Mouse (Mus musculus) heart, embryonic 15.5 days (tissue): ENCODE results near the gene Ptprd. TPM values are rescaled to one million over a fixed set of nuclear protein-coding genes. Genes with fewer than 3 reads are reported as not detected.

Experiments used
- ATAC-seq: fragments of 200-750 bp; cut with Nextera tagmentation; replicated peaks from 2 replicates; pipeline ENCODE4 v1.8.0; 2017; ENCODE audit warnings: low read depth, moderate TSS enrichment; ENCODE audit not compliant: insufficient number of reproducible peaks, insufficient read depth, low FRiP score
- H3K27ac ChIP-seq: fragments of 300-500 bp; sonication (generic); 2 replicates; pipeline ENCODE4 v1.5.1; 2015; ENCODE audit warnings: mild to moderate bottlenecking, inconsistent platforms
- H3K27me3 ChIP-seq: fragments of 300-500 bp; sonication (generic); 2 replicates; pipeline ENCODE4 v1.6.1; 2015; ENCODE audit warnings: inconsistent platforms
- H3K36me3 ChIP-seq: fragments of 300-500 bp; sonication (generic); 2 replicates; pipeline ENCODE4 v1.6.1; 2015; ENCODE audit warnings: mild to moderate bottlenecking, inconsistent platforms
- H3K4me1 ChIP-seq: fragments of 300-500 bp; sonication (generic); replicated peaks from 2 replicates; pipeline ENCODE4 v1.6.1; 2015; ENCODE audit warnings: inconsistent platforms
- H3K4me2 ChIP-seq: fragments of 300-500 bp; sonication (generic); 2 replicates; pipeline ENCODE4 v1.6.1; 2015; ENCODE audit warnings: inconsistent platforms, mild to moderate bottlenecking, moderate library complexity
- H3K4me3 ChIP-seq: fragments of 300-500 bp; sonication (generic); 2 replicates; pipeline ENCODE4 v1.5.1; 2015; ENCODE audit warnings: mild to moderate bottlenecking, inconsistent platforms
- H3K9ac ChIP-seq: fragments of 300-500 bp; sonication (generic); 2 replicates; pipeline ENCODE4 v1.6.1; 2015; ENCODE audit warnings: mild to moderate bottlenecking, inconsistent platforms
- H3K9me3 ChIP-seq: fragments of 300-500 bp; sonication (generic); replicated peaks from 2 replicates; pipeline ENCODE4 v1.6.1; 2016; ENCODE audit warnings: inconsistent platforms
- WGBS: fragments of 180-500 bp; shearing (Covaris S2); methylation state at CpG from one replicate; pipeline ENCODE4 v1.1.7; 2015; ENCODE audit warnings: mixed read lengths; 5-methylcytosine and 5-hydroxymethylcytosine counted together
- polyA plus RNA-seq: library from polyadenylated mRNA; unstranded; fragments of >200 nt; fragmentation: Nextera tagmentation; extraction: Ambion mirVana; gene quantifications from 2 replicates; pipeline ENCODE4 v1.2.1, GENCODE M21; 2015

Ptprd gene
- polyA plus RNA-seq, 1 experiment from 2014 or later: 9.4 TPM

DNA sequence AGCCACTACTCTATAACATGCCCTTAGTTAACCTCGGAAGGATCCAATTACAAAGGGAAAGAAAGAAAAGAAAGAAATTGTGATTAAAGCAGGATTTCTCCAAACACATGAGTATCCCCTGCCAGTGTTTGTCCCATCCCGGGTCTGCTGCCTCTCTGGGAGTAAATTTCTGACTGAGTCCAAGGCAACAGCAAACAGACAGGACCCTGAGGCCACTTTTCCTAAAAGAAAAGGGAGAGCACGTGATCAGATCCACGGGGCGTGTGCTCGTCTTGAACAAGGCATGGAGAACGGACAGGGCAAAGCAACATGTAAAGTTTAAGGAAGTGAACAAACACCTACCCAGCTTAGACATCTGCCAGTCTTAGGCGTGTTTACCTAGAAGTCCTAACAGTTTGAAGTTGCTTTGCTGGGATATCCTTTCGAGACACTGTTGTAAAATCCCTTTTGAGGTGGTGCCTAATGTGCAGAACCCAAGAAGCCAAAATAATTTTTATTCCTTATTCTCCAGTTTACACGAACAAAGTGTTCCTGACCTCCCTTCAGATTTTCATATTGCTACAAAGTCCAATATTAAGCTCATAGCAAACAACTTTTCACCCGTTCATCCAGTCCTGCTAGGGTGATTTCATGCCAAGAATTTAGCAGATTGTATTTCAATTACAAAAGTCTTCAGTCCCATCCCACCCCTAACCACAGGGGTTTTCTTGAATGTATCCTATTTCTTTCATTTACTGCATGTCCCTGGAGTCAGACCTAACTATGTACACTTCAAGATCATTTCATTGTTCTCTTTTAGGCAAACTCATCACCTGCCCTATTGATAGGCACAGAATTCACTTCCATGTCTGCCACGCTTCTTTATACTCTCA is 1921.9 kb downstream of the Ptprd start:
- H3K27ac ChIP-seq: no peak overlapping the region
- no peak overlapping the region for H3K4me2 ChIP-seq
- H3K4me1 ChIP-seq: no peaks in the 10 kb centered on the region; the same call in 1 of the 2 replicates
- H3K4me3 ChIP-seq: no peak overlapping the region
- 73% methylated on average over 12 of the region's 12 CpGs for WGBS
- ATAC-seq: no peak
- no peaks in the 10 kb centered on the region for H3K36me3 ChIP-seq
- H3K27me3 ChIP-seq: no peaks in the 10 kb centered on the region
- H3K9ac ChIP-seq: no peak overlapping the region
- no peaks in the 10 kb centered on the region for H3K9me3 ChIP-seq

DNA sequence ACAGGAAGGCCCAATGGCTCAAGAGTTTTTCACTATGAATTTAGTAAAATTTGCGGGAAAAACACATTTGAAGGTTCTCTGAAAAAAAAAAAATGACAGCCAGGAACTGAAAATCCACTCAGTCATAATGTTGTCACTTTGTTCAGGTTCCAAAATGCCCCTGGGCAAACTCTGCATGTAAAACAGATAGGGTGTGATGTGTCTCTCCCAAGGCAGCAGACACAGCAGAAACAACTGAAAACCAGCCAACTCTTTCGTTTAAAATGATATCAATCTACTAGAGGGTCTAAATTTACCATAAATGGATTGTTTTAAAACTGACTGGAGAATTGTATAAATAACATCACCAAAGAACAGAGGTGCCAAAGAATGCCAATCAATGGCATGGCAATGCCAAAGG is 1925.7 kb downstream of the Ptprd start:
- Histone ChIP-seq H3K4me1 (peaks cover 4% of the 10 kb centered on the region; the same call in 1 of the 2 replicates), H3K9ac (no peak overlapping the region), H3K9me3 (no peaks in the 10 kb centered on the region), H3K27me3 (no peaks in the 10 kb centered on the region), H3K4me2 (no peak overlapping the region), H3K4me3 (no peak overlapping the region), H3K36me3 (no peaks in the 10 kb centered on the region), H3K27ac (no peak overlapping the region)
- WGBS: 55% methylated on average over 2 of the region's 2 CpGs
- no peak for ATAC-seq

DNA sequence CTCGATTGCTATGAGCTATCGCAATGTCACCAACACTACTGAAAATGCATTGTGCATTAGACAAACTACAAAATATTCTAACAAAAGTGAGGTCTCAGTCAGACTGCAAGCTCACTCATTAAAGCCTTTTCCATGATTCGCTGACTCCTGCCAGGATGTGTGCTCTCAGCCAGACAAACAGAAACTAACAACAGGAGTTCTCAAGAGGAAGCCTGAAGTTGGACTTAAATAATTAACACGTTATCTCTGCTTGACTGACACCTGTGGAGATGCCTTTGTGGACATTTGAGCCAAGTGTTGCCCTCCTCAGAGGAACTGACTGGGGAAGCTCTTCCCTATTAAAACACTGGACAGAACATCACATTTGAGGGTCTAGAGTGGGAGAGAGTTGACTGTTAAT is 1928.9 kb downstream of the Ptprd start:
- no peak overlapping the region for H3K27ac ChIP-seq
- peaks cover 4% of the 10 kb centered on the region; the same call in 1 of the 2 replicates for H3K4me1 ChIP-seq
- H3K9ac ChIP-seq: no peak overlapping the region
- H3K4me2 ChIP-seq: no peak overlapping the region
- ATAC-seq: no peak
- WGBS: 54% methylated on average over 4 of the region's 4 CpGs
- H3K9me3 ChIP-seq: no peaks in the 10 kb centered on the region
- no peaks in the 10 kb centered on the region for H3K27me3 ChIP-seq
- no peak overlapping the region for H3K4me3 ChIP-seq
- no peaks in the 10 kb centered on the region for H3K36me3 ChIP-seq

DNA sequence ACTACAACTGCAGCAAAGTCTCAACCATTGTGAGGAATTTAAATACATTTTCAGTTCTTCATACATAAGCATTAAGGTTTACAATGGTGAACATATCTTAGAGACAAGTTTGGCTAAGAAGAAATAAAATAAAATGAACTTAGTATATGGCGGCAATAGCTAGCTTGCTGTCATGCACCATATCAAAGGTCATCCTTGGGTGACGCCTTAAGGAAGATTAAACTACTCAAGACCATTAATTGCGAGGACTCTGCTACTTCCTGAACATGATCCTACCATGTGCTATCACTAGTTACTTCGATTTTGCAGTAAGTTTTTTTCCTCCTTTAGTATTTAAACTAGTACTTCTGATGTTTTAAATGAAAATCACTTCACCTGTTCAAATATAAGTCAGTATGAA is 1949.0 kb downstream of the Ptprd start:
- WGBS: 82% methylated on average over 4 of the region's 4 CpGs
- H3K4me3 ChIP-seq: no peak overlapping the region
- no peak overlapping the region for H3K4me2 ChIP-seq
- peaks cover 4% of the 10 kb centered on the region for H3K4me1 ChIP-seq
- no peaks in the 10 kb centered on the region for H3K9me3 ChIP-seq
- H3K9ac ChIP-seq: no peak overlapping the region
- no peaks in the 10 kb centered on the region for H3K36me3 ChIP-seq
- H3K27ac ChIP-seq: no peak overlapping the region
- no peaks in the 10 kb centered on the region for H3K27me3 ChIP-seq
- ATAC-seq: no peak

DNA sequence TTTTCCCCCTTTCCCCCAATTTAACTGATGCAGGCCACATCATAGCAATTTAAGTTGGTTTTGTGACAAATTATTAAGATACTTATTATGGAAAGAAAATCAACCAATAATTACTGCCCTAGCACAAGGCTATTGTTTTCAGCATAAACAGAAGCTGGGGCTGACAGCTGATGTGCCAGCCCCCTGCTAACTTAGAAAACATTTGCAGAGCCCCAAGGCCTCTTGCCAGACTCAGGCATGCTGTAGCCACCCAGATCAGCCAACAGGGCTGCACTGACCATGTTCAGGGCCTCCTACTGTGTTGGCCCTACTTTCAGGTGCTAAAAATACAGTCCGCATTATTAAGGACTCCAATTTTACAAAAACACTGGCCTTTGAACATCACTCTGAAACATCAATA is 1951.1 kb downstream of the Ptprd start:
- H3K4me1 ChIP-seq: peaks cover 9% of the 10 kb centered on the region
- H3K27me3 ChIP-seq: no peaks in the 10 kb centered on the region
- H3K9me3 ChIP-seq: no peaks in the 10 kb centered on the region
- no peak overlapping the region for H3K4me3 ChIP-seq
- H3K36me3 ChIP-seq: no peaks in the 10 kb centered on the region
- H3K27ac ChIP-seq: no peak overlapping the region
- no peak overlapping the region for H3K9ac ChIP-seq
- H3K4me2 ChIP-seq: no peak overlapping the region
- ATAC-seq: no peak
- WGBS: 73% methylated on average over 1 of the region's 1 CpGs

DNA sequence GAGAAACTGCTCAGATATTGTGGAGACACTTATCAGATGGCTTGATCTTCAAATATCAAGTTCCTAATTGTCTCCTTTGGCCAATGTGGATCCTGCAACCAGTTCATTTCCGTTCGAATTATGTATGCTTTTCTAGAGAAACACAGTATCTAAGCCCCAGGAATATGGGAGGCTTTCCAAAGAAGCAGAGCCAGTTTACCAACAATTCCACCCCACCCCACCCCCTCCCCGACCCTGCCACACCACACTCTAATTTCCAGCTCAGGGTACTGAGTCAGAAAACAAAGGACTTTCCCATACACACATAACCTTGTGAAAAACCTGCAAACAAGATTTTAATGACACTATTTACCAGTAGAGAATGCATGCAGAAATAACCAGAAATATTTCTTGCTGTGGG is 1951.5 kb downstream of the Ptprd start:
- no peak overlapping the region for H3K4me3 ChIP-seq
- H3K4me2 ChIP-seq: no peak overlapping the region
- no peak overlapping the region for H3K9ac ChIP-seq
- H3K27ac ChIP-seq: no peak overlapping the region
- H3K4me1 ChIP-seq: peaks cover 10% of the 10 kb centered on the region
- ATAC-seq: no peak
- 75% methylated on average over 3 of the region's 3 CpGs for WGBS
- H3K9me3 ChIP-seq: no peaks in the 10 kb centered on the region
- H3K36me3 ChIP-seq: no peaks in the 10 kb centered on the region
- no peaks in the 10 kb centered on the region for H3K27me3 ChIP-seq

DNA sequence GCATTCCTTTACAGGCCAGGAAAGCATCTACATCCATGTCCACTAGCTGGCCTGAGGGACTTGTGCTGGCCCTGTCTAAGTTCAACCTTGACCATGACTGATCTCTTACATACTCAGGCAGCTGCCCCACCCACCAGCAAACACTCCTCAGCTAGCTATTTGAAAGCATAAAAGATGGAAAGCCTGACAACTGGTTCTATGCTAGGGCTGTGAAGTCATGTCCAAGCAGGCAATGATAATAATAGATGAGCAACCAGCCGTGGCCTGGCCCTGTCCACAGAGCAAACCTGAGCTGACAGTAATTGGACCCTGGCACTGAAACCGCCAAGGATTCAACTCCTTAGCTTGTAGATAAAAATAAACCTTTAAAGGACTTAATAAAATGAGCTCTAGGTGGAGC is 1952.1 kb downstream of the Ptprd start:
- Histone ChIP-seq H3K9me3 (no peaks in the 10 kb centered on the region), H3K4me3 (no peak overlapping the region), H3K4me2 (no peak overlapping the region), H3K4me1 (peaks cover 10% of the 10 kb centered on the region), H3K27me3 (no peaks in the 10 kb centered on the region), H3K27ac (no peak overlapping the region), H3K9ac (no peak overlapping the region), H3K36me3 (no peaks in the 10 kb centered on the region)
- WGBS: 34% methylated on average over 2 of the region's 2 CpGs
- ATAC-seq: no peak

DNA sequence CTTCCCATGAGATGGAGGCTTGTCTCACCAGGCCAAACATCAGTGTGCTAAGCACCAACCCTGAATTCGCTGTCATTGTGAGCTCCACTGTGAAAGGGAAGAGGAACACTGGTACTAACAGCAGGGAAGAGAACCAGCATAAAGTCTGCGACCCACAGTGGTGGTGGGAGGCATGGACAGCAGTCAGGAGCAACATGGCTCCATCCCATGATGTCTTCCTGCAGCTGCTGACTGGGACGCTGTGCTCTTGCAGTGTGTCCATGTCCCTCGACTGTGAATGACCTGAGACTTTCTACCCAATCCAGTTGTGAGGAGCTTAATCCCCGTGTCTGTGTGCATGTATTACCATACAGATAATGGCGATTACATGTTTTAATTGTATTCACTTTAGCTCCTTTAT is 1967.4 kb downstream of the Ptprd start:
- no peak overlapping the region for H3K27ac ChIP-seq
- H3K9me3 ChIP-seq: no peaks in the 10 kb centered on the region
- 81% methylated on average over 6 of the region's 6 CpGs for WGBS
- peaks cover 10% of the 10 kb centered on the region; the same call in 1 of the 2 replicates for H3K4me1 ChIP-seq
- H3K9ac ChIP-seq: no peak overlapping the region
- no peak overlapping the region for H3K4me2 ChIP-seq
- no peak for ATAC-seq
- no peaks in the 10 kb centered on the region for H3K27me3 ChIP-seq
- no peaks in the 10 kb centered on the region for H3K36me3 ChIP-seq
- H3K4me3 ChIP-seq: no peak overlapping the region

DNA sequence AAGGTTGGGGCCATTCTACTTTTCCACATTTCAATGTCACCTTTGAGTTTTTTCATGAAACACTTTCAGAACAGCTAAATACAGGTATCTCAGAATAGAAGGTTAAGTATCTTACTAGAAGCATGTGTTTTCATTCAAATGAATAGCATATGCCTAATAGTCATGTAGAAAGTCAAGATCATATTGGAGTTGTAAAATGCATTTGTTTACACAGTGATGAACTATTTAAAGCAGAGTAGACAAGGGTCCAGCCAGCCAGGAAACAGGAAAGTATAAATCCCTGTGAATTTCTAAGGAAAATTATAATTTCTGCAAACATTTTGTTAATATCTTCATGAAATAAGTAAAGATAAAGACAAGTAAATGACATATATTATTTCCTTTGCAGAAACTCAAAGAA is 1970.2 kb downstream of the Ptprd start:
- H3K4me3 ChIP-seq: no peak overlapping the region
- no peaks in the 10 kb centered on the region for H3K36me3 ChIP-seq
- no peak for ATAC-seq
- H3K27ac ChIP-seq: peak overlapping the region; percentile 56
- peaks cover 14% of the 10 kb centered on the region for H3K4me1 ChIP-seq
- H3K4me2 ChIP-seq: no peak overlapping the region
- H3K9ac ChIP-seq: no peak overlapping the region
- no peaks in the 10 kb centered on the region for H3K9me3 ChIP-seq
- no peaks in the 10 kb centered on the region for H3K27me3 ChIP-seq

DNA sequence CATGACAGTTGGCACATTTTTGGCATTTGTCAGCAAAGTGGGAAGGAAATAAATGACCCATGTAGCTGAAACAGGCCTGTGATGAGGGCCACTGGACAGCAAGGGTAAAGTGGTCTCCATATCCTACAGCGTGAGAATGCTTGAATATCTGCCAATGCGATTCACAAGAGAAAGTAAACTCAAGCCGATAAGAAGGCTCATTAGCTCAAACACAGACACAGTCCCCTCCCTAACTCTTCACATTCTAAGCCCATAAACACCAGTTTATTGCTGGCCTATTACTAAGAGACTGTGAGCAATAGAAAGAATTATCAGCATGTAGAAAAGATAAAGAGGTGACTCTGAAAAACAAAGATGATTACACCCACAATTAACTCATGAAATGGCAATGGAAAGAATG is 1970.6 kb downstream of the Ptprd start:
- peak overlapping the region; percentile 56 for H3K27ac ChIP-seq
- H3K4me1 ChIP-seq: peaks cover 14% of the 10 kb centered on the region
- no peaks in the 10 kb centered on the region for H3K36me3 ChIP-seq
- H3K4me3 ChIP-seq: no peak overlapping the region
- no peak overlapping the region for H3K4me2 ChIP-seq
- ATAC-seq: no peak; the same call in 1 of the 2 replicates
- no peak overlapping the region for H3K9ac ChIP-seq
- 20% methylated on average over 3 of the region's 3 CpGs for WGBS
- no peaks in the 10 kb centered on the region for H3K27me3 ChIP-seq
- no peaks in the 10 kb centered on the region for H3K9me3 ChIP-seq

DNA sequence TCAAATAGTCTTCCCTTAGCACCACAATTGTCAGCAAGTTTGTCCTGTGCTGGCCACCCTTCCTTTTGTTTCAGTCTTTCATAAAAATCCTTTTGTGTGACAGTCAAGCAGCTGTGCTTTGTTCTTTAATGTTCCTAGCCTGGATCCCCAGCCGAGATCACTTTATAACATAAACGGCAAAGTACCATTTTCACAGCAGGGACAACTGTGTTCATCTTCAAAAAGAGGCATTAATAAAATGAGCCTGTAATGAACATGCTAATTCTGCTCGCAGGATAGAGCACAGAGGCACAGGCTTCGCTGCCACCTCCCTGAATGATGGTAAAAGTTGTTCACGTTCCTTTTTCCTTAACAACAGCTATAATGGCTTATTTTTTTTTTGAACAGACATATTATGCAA is 1972.7 kb downstream of the Ptprd start:
- H3K4me2 ChIP-seq: no peak overlapping the region
- H3K4me1 ChIP-seq: peaks cover 14% of the 10 kb centered on the region
- H3K9me3 ChIP-seq: no peaks in the 10 kb centered on the region
- no peak overlapping the region for H3K9ac ChIP-seq
- H3K27me3 ChIP-seq: no peaks in the 10 kb centered on the region
- no peak overlapping the region for H3K4me3 ChIP-seq
- ATAC-seq: no peak
- no peaks in the 10 kb centered on the region for H3K36me3 ChIP-seq
- 71% methylated on average over 5 of the region's 5 CpGs for WGBS
- no peak overlapping the region for H3K27ac ChIP-seq

DNA sequence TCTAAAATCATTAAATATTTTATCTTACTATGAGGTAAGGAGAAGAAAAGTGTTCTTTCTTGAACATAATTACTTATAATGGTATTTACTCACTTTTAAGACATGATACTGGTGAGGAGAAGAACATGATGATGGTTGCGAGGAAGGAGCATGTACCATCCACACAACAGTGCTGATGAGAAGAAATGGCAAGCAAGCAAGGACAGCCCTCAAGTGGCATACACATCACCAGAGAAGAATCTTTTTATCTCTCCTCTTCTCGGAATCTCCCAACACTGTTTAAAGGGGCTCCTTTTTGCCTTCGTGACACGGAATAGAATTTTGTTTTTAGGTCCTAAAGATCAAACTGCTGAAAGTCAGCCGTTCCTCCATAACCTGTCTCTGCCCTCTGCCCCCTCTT is 1973.2 kb downstream of the Ptprd start:
- Histone ChIP-seq H3K9ac (no peak overlapping the region), H3K4me3 (no peak overlapping the region), H3K4me1 (peaks cover 14% of the 10 kb centered on the region), H3K4me2 (no peak overlapping the region), H3K27me3 (no peaks in the 10 kb centered on the region), H3K27ac (no peak overlapping the region), H3K36me3 (no peaks in the 10 kb centered on the region), H3K9me3 (no peaks in the 10 kb centered on the region)
- no peak for ATAC-seq
- WGBS: 48% methylated on average over 5 of the region's 5 CpGs
